Mouse (Mus musculus): ENCODE results near the gene Pa2g4. TPM values are rescaled to one million over a fixed set of nuclear protein-coding genes. Genes with fewer than 3 reads are reported as not detected.

Pa2g4 gene
- polyA plus RNA-seq, 1 experiment = 396 TPM

DNA sequence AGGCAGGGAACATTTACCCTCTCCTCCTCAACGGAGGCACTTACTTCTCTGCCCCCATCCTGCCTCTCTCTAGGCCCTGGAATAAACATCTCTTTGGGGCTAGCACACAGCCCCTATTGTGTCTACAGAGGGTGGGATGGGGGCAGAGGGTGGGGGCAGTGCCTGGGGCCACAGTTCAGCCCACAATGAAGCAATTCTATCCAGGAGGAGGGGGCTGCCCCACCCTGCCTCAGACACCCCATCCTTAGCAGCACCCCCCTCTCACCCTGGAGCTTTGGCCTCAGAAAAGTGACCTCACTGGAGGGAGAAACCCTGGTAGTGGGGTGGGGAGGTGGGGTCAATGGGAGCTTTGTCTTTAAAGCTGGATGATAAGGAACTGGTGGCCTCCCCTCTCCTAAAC lies 20.8 kb upstream of the Pa2g4 start:
- TF ChIP-seq EP300 (IDR thresholded peaks at IDR 0.05; ENCODE audit: insufficient read depth, low read depth, low read length) (peak; percentile 66; the same call in 1 of the 2 replicates), POLR2A (IDR thresholded peaks at IDR 0.05; ENCODE audit: insufficient read depth, low read length) (no peak), CTCF (IDR thresholded peaks at IDR 0.05; ENCODE audit: low read depth, low read length) (no peak)
- peak overlapping the region; percentile 12 for H3K9ac ChIP-seq (ENCODE audit: low read depth, poor library complexity, severe bottlenecking)
- H3K4me1 ChIP-seq (ENCODE audit: control insufficient read depth, insufficient read depth, low read length) = peaks cover 6% of the 10 kb centered on the region
- no peaks in the 10 kb centered on the region for H3K9me3 ChIP-seq (replicated peaks; ENCODE audit: control insufficient read depth, insufficient read depth, low read length, poor library complexity, severe bottlenecking)
- peak overlapping the region; percentile 82 for H3K27ac ChIP-seq (ENCODE audit: insufficient read depth, low read length)
- H3K36me3 ChIP-seq (ENCODE audit: control insufficient read depth, insufficient read depth, low read length, poor library complexity, severe bottlenecking) = peaks cover 5% of the 10 kb centered on the region; the same call in 1 of the 2 replicates
- H3K4me3 ChIP-seq (ENCODE audit: low read depth, low read length) = no peak overlapping the region
- H3K27me3 ChIP-seq (ENCODE audit: control insufficient read depth, insufficient read depth, low read length, poor library complexity, severe bottlenecking) = no peaks in the 10 kb centered on the region

DNA sequence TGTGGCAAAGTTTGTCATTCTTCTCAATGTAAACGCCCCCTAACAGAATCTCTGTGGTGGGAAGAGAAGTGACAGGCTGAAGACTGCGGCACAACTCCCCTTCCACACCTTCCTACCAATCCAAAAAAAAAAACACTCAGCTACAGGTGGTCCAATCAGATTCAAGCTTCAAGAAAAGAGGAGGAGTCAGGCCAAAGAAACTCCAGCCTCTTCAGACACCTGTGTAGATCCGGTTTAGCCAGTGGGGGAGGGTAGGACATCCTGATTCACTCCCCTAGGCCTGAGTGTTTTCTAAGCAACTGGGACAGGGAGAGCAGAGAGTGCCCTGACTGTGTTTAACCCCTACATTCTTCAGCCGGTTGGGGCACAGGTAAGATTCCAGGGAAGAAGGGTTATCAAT lies 18.6 kb upstream of the Pa2g4 start:
- no peaks in the 10 kb centered on the region for H3K9me3 ChIP-seq (replicated peaks; ENCODE audit: control insufficient read depth, insufficient read depth, low read length, poor library complexity, severe bottlenecking)
- H3K4me1 ChIP-seq (ENCODE audit: control insufficient read depth, insufficient read depth, low read length) = peaks cover 6% of the 10 kb centered on the region
- TF ChIP-seq EP300 (IDR thresholded peaks at IDR 0.05; ENCODE audit: insufficient read depth, low read depth, low read length) (0 out of 2 replicates have a peak, but pooled peaks have one; percentile 65), POLR2A (IDR thresholded peaks at IDR 0.05; ENCODE audit: insufficient read depth, low read length) (peak; percentile 39), CTCF (IDR thresholded peaks at IDR 0.05; ENCODE audit: low read depth, low read length) (no peak)
- H3K4me3 ChIP-seq (ENCODE audit: low read depth, low read length) = peak overlapping the region; percentile 27
- H3K36me3 ChIP-seq (ENCODE audit: control insufficient read depth, insufficient read depth, low read length, poor library complexity, severe bottlenecking) = peaks cover 12% of the 10 kb centered on the region; the same call in 1 of the 2 replicates
- peak overlapping the region; percentile 45 for H3K9ac ChIP-seq (ENCODE audit: low read depth, poor library complexity, severe bottlenecking)
- H3K27ac ChIP-seq (ENCODE audit: insufficient read depth, low read length) = peak overlapping the region; percentile 91
- H3K27me3 ChIP-seq (ENCODE audit: control insufficient read depth, insufficient read depth, low read length, poor library complexity, severe bottlenecking) = no peaks in the 10 kb centered on the region

DNA sequence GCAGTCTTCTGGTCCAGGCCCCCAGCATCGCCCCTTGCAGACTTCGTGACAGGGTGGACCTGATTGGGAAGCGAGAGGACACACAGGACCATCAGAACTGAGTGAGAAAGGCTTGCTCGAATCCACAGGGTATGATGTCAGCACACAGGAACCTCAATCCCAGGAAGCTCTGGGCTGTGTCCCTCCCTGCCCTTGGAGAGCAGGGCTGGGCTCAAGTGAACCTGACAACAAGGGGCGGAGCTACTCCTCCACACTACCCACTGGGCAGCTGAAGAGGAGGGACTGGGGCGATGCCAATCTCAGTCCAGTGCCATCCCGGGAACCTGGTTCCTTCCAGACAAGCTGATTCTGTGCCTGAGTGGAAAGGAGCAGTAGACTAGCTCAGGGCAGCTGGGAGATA lies 17.9 kb upstream of the Pa2g4 start:
- Histone ChIP-seq H3K4me1 (ENCODE audit: control insufficient read depth, insufficient read depth, low read length) (peaks cover 6% of the 10 kb centered on the region), H3K4me3 (ENCODE audit: low read depth, low read length) (peak overlapping the region; percentile 27), H3K9ac (ENCODE audit: low read depth, poor library complexity, severe bottlenecking) (no peak overlapping the region), H3K9me3 (replicated peaks; ENCODE audit: control insufficient read depth, insufficient read depth, low read length, poor library complexity, severe bottlenecking) (no peaks in the 10 kb centered on the region), H3K27ac (ENCODE audit: insufficient read depth, low read length) (peak overlapping the region; percentile 11; the same call in 1 of the 2 replicates), H3K27me3 (ENCODE audit: control insufficient read depth, insufficient read depth, low read length, poor library complexity, severe bottlenecking) (no peaks in the 10 kb centered on the region), H3K36me3 (ENCODE audit: control insufficient read depth, insufficient read depth, low read length, poor library complexity, severe bottlenecking) (peaks cover 13% of the 10 kb centered on the region; the same call in 1 of the 2 replicates)
- TF ChIP-seq POLR2A (IDR thresholded peaks at IDR 0.05; ENCODE audit: insufficient read depth, low read length) (no peak), EP300 (IDR thresholded peaks at IDR 0.05; ENCODE audit: insufficient read depth, low read depth, low read length) (no peak), CTCF (IDR thresholded peaks at IDR 0.05; ENCODE audit: low read depth, low read length) (no peak)

DNA sequence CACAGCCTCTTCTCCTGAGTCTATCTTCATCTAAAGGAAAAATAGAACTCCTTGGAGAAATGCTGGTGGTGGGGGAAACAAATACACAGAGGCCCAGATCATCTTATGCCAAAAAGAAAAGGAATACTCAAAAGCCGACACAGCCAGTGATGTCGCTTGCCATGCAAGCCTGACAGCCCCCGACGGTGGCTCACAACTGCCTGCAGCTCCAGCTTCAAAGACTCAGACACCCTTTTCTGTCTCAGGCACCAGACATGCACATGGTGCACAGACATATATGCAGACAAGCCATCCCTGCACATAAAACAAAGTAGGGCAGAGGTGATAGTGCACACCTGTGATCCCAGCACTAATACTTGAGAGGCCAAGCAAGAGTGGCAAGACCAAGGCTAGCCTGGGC lies 13.9 kb upstream of the Pa2g4 start:
- Histone ChIP-seq H3K36me3 (ENCODE audit: control insufficient read depth, insufficient read depth, low read length, poor library complexity, severe bottlenecking) (peaks cover 30% of the 10 kb centered on the region), H3K4me3 (ENCODE audit: low read depth, low read length) (no peak overlapping the region), H3K27ac (ENCODE audit: insufficient read depth, low read length) (no peak overlapping the region), H3K27me3 (ENCODE audit: control insufficient read depth, insufficient read depth, low read length, poor library complexity, severe bottlenecking) (no peaks in the 10 kb centered on the region), H3K9ac (ENCODE audit: low read depth, poor library complexity, severe bottlenecking) (no peak overlapping the region), H3K9me3 (replicated peaks; ENCODE audit: control insufficient read depth, insufficient read depth, low read length, poor library complexity, severe bottlenecking) (no peaks in the 10 kb centered on the region), H3K4me1 (ENCODE audit: control insufficient read depth, insufficient read depth, low read length) (no peaks in the 10 kb centered on the region)
- no peak for TF ChIP-seq CTCF (IDR thresholded peaks at IDR 0.05; ENCODE audit: low read depth, low read length)
- TF ChIP-seq POLR2A (IDR thresholded peaks at IDR 0.05; ENCODE audit: insufficient read depth, low read length) = no peak
- TF ChIP-seq EP300 (IDR thresholded peaks at IDR 0.05; ENCODE audit: insufficient read depth, low read depth, low read length) = no peak

DNA sequence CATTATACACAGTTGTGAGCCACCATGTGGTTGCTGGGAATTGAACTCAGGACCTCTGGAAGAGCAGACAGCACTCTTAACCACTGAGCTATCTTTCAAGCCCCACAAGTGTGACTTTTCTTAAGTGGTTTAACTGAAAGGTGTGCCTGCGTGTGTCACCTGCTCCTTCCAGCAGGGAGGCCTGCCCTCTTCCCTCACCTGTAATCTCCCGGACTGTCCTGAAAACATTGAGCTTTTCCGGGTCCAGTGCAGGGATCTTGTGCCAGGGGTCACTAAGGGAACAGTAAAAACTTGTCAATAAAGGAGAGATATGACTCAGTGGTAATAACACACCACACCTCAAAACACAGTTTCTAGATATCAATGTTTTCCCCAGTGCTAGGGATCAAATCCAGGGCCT lies 13.5 kb upstream of the Pa2g4 start:
- Histone ChIP-seq H3K27ac (ENCODE audit: insufficient read depth, low read length) (no peak overlapping the region), H3K9me3 (replicated peaks; ENCODE audit: control insufficient read depth, insufficient read depth, low read length, poor library complexity, severe bottlenecking) (no peaks in the 10 kb centered on the region), H3K4me3 (ENCODE audit: low read depth, low read length) (no peak overlapping the region), H3K36me3 (ENCODE audit: control insufficient read depth, insufficient read depth, low read length, poor library complexity, severe bottlenecking) (peaks cover 30% of the 10 kb centered on the region), H3K9ac (ENCODE audit: low read depth, poor library complexity, severe bottlenecking) (no peak overlapping the region), H3K4me1 (ENCODE audit: control insufficient read depth, insufficient read depth, low read length) (no peaks in the 10 kb centered on the region), H3K27me3 (ENCODE audit: control insufficient read depth, insufficient read depth, low read length, poor library complexity, severe bottlenecking) (no peaks in the 10 kb centered on the region)
- TF ChIP-seq POLR2A (IDR thresholded peaks at IDR 0.05; ENCODE audit: insufficient read depth, low read length) (no peak), CTCF (IDR thresholded peaks at IDR 0.05; ENCODE audit: low read depth, low read length) (no peak), EP300 (IDR thresholded peaks at IDR 0.05; ENCODE audit: insufficient read depth, low read depth, low read length) (no peak)

DNA sequence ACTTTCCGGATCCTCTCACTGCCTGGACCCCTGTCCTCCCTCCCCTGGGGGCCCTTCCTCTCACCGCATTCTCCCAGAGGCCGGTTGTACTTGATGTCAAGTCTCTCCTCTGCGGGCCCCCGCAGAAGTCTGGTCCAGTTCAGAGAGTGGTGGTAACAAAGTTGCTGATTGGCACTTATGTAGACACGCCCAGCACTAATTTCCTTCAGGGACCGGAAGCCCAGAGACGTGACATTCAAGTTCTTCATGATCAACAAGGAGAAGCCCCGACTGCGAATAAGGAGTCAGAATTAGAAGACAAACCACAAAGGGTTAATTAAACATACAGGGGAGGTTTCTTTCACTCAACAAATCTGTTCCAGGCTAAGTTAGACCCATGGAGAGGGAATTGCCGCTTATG lies 12.5 kb upstream of the Pa2g4 start:
- Histone ChIP-seq H3K36me3 (ENCODE audit: control insufficient read depth, insufficient read depth, low read length, poor library complexity, severe bottlenecking) (peaks cover 36% of the 10 kb centered on the region), H3K27me3 (ENCODE audit: control insufficient read depth, insufficient read depth, low read length, poor library complexity, severe bottlenecking) (no peaks in the 10 kb centered on the region), H3K4me1 (ENCODE audit: control insufficient read depth, insufficient read depth, low read length) (no peaks in the 10 kb centered on the region), H3K9me3 (replicated peaks; ENCODE audit: control insufficient read depth, insufficient read depth, low read length, poor library complexity, severe bottlenecking) (no peaks in the 10 kb centered on the region), H3K27ac (ENCODE audit: insufficient read depth, low read length) (no peak overlapping the region), H3K4me3 (ENCODE audit: low read depth, low read length) (no peak overlapping the region), H3K9ac (ENCODE audit: low read depth, poor library complexity, severe bottlenecking) (no peak overlapping the region; the same call in 1 of the 2 replicates)
- no peak for TF ChIP-seq CTCF (IDR thresholded peaks at IDR 0.05; ENCODE audit: low read depth, low read length)
- no peak for TF ChIP-seq POLR2A (IDR thresholded peaks at IDR 0.05; ENCODE audit: insufficient read depth, low read length)
- TF ChIP-seq EP300 (IDR thresholded peaks at IDR 0.05; ENCODE audit: insufficient read depth, low read depth, low read length) = no peak
